Mouse (Mus musculus) layer of hippocampus, adult 9-10 months (tissue): Measurements from ENCODE around the gene Fgf3.
"Not testable (repeated sequence)": the region's sequence is repeated elsewhere in the genome, so short reads cannot be mapped to it uniquely, and the experiment has no call there.

ENCODE experiments used
- DNase-seq: peaks from one replicate; pipeline ENCODE4 v3.0.0; 2022; ENCODE audit warnings: low spot score

The Fgf3 gene

GRCm38 (mm10) chr7:144858702-144859101 lies 20.8 kb downstream of the Fgf3 start:
- DNase-seq, result no peak

- no peak for DNase-seq
Measured at GRCm38 (mm10) chr7:144861056-144861768, 23.3 kb downstream of the Fgf3 start.

- no peak for DNase-seq
Measured at GRCm38 (mm10) chr7:144861769-144862070, 23.8 kb downstream of the Fgf3 start.

- no peak for DNase-seq
Measured at GRCm38 (mm10) chr7:144862126-144862525, 24.2 kb downstream of the Fgf3 start.

GRCm38 (mm10) chr7:144862712-144863111 lies 24.8 kb downstream of the Fgf3 start:
- no peak for DNase-seq

- DNase-seq, result no peak
Measured at GRCm38 (mm10) chr7:144863196-144863595, 25.3 kb downstream of the Fgf3 start.

- no peak for DNase-seq
Measured at GRCm38 (mm10) chr7:144864160-144864670, 26.3 kb downstream of the Fgf3 start.

- DNase-seq, result no peak
Measured at GRCm38 (mm10) chr7:144867161-144867560, 29.3 kb downstream of the Fgf3 start.

GRCm38 (mm10) chr7:144867602-144868001 lies 29.7 kb downstream of the Fgf3 start:
- no peak for DNase-seq

- DNase-seq, result no peak
Measured at GRCm38 (mm10) chr7:144872420-144872819, 34.5 kb downstream of the Fgf3 start.

- DNase-seq, result no peak
Measured at GRCm38 (mm10) chr7:144873160-144873559, 35.3 kb downstream of the Fgf3 start.

GRCm38 (mm10) chr7:144874226-144874625 lies 36.3 kb downstream of the Fgf3 start:
- DNase-seq, result no peak

GRCm38 (mm10) chr7:144878401-144878800 lies 40.5 kb downstream of the Fgf3 start:
- DNase-seq, result no peak

GRCm38 (mm10) chr7:144883106-144883505 lies 45.2 kb downstream of the Fgf3 start:
- DNase-seq, result no peak

GRCm38 (mm10) chr7:144887672-144888071 lies 49.8 kb downstream of the Fgf3 start:
- DNase-seq, result no peak

GRCm38 (mm10) chr7:144888564-144889299 lies 50.8 kb downstream of the Fgf3 start:
- DNase-seq, result no peak

GRCm38 (mm10) chr7:144890661-144891060 lies 52.8 kb downstream of the Fgf3 start:
- DNase-seq, result not testable (repeated sequence)

GRCm38 (mm10) chr7:144891863-144892262 lies 54.0 kb downstream of the Fgf3 start:
- no peak for DNase-seq

GRCm38 (mm10) chr7:144892322-144892721 lies 54.4 kb downstream of the Fgf3 start:
- no peak for DNase-seq
